Mouse (Mus musculus) layer of hippocampus, adult 18-20 months (tissue): ENCODE data around the gene Lsm3. TPM values are rescaled to one million over a fixed set of nuclear protein-coding genes. Genes with fewer than 3 reads are reported as not detected.

ENCODE experiments used
- DNase-seq, 2 experiments: peaks; one replicate each; pipeline ENCODE4 v3.0.0; 2022; ENCODE audit warnings: low spot score in 2 of 2
- total RNA-seq, 2 experiments: library from RNA; stranded (reverse); gene quantifications; 2 replicates each; pipeline ENCODE4 v1.2.3; 2021

The Lsm3 gene
- total RNA-seq, 2 experiments from 2014 or later: 32.6 to 40.6 TPM

GRCm38 (mm10) chr6:91509326-91509725 is 6.4 kb upstream of the Lsm3 start:
- peak in 1 of 2 experiments; percentile 43 for DNase-seq

- no peak for DNase-seq
These were observed 5.5 kb upstream of the Lsm3 start for GRCm38 (mm10) chr6:91510211-91510610.

- DNase-seq: no peak
These were observed 1.6 kb upstream of the Lsm3 start for GRCm38 (mm10) chr6:91514135-91514534.

- DNase-seq: no peak
These were observed 878 bp upstream of the Lsm3 start for GRCm38 (mm10) chr6:91514737-91515362.

- DNase-seq: peak in 1 of 2 experiments; percentile 25
These were observed 2.8 kb downstream of the Lsm3 start for GRCm38 (mm10) chr6:91518454-91519020.

GRCm38 (mm10) chr6:91522816-91523215 is 7.1 kb downstream of the Lsm3 start:
- DNase-seq: no peak

GRCm38 (mm10) chr6:91525544-91525943 is 9.8 kb downstream of the Lsm3 start:
- DNase-seq: no peak

- peak in 1 of 2 experiments; percentile 69 for DNase-seq
These were observed 11.6 kb downstream of the Lsm3 start for GRCm38 (mm10) chr6:91527227-91527860.

- no peak for DNase-seq
These were observed 12.5 kb downstream of the Lsm3 start for GRCm38 (mm10) chr6:91528265-91528664.

- DNase-seq: no peak
These were observed 14.9 kb downstream of the Lsm3 start for GRCm38 (mm10) chr6:91530673-91531072.

GRCm38 (mm10) chr6:91531276-91531675 is 15.5 kb downstream of the Lsm3 start:
- DNase-seq: no peak

GRCm38 (mm10) chr6:91532661-91533060 is 16.9 kb downstream of the Lsm3 start:
- no peak for DNase-seq

- DNase-seq: no peak
These were observed 17.6 kb downstream of the Lsm3 start for GRCm38 (mm10) chr6:91533359-91533758.

- no peak for DNase-seq
These were observed 18.0 kb downstream of the Lsm3 start for GRCm38 (mm10) chr6:91533771-91534170.

- no peak for DNase-seq
These were observed 18.5 kb downstream of the Lsm3 start for GRCm38 (mm10) chr6:91534268-91534667.

GRCm38 (mm10) chr6:91535231-91535630 is 19.5 kb downstream of the Lsm3 start:
- no peak for DNase-seq

GRCm38 (mm10) chr6:91536047-91536765 is 20.5 kb downstream of the Lsm3 start:
- DNase-seq: no peak

GRCm38 (mm10) chr6:91541276-91541675 is 25.5 kb downstream of the Lsm3 start:
- no peak for DNase-seq

- DNase-seq: no peak
These were observed 27.3 kb downstream of the Lsm3 start for GRCm38 (mm10) chr6:91543056-91543455.

- no peak for DNase-seq
These were observed 30.6 kb downstream of the Lsm3 start for GRCm38 (mm10) chr6:91546241-91546884.

- DNase-seq: no peak
These were observed 31.6 kb downstream of the Lsm3 start for GRCm38 (mm10) chr6:91547313-91547712.
